Mouse (Mus musculus): ENCODE data around the gene Kif5c. TPM values are rescaled to one million over a fixed set of nuclear protein-coding genes. Genes with fewer than 3 reads are reported as not detected.

Kif5c gene
- total RNA-seq, 1 experiment from 2014 or later = 0.45 TPM

Other genes with a start within 250 kb of the Kif5c start
- 58.7 and 69.3 TPM in 2 replicates for gene Epc2, start 167.8 kb upstream of the Kif5c start, total RNA-seq (2017)
- gene Lypd6b, start 168.4 kb downstream of the Kif5c start, total RNA-seq (2017) = 1.2 and 3.9 TPM in 2 replicates